Mouse (Mus musculus): Measurements from ENCODE around the gene Slc17a3. TPM values are rescaled to one million over a fixed set of nuclear protein-coding genes. Genes with fewer than 3 reads are reported as not detected.

Slc17a3 gene
- polyA plus RNA-seq, 1 experiment from 2014 or later = not detected

- no peak overlapping the region for H3K9ac ChIP-seq
- no peak overlapping the region for H3K4me3 ChIP-seq (ENCODE audit: low read depth, low read length)
- H3K4me1 ChIP-seq (ENCODE audit: insufficient read depth) = peaks cover 7% of the 10 kb centered on the region; the same call in 1 of the 2 replicates
- TF ChIP-seq CTCF (IDR thresholded peaks at IDR 0.05; ENCODE audit: low read depth) = no peak
- ATAC-seq (ENCODE audit: insufficient read depth) (no peak), DNase-seq (no peak)
- H3K9me3 ChIP-seq (ENCODE audit: low read depth, low read length) = no peaks in the 10 kb centered on the region
- H3K27ac ChIP-seq (ENCODE audit: low read depth) = no peak overlapping the region
- H3K36me3 ChIP-seq (ENCODE audit: insufficient read depth) = no peaks in the 10 kb centered on the region
- no peak overlapping the region for H3K4me2 ChIP-seq
- H3K27me3 ChIP-seq (ENCODE audit: insufficient read depth, low read length) = no peaks in the 10 kb centered on the region
These were observed 22.6 kb downstream of the Slc17a3 start for GRCm38 (mm10) chr13:23861815-23862214.

DNA sequence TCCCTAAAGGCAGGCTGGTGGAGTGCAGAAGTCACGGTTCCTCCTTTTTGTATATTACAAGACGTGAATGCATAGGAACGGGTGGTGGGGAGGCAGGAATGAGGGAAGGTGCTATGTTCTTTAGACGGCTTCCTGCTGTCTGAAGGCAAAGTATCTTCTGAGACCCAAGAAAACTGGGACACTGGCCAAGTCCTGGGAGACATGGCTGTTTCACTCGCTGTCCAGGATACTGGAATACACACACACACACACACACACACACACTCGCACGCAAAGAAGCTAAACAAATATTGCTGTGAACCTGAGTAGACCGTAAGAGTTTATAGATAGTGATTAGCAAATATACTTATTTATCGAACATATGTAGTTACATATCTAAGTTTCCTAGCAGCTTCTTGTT is 25.5 kb downstream of the Slc17a3 start:
- no peak for ATAC-seq (ENCODE audit: insufficient read depth)
- no peak overlapping the region for H3K9ac ChIP-seq
- H3K27me3 ChIP-seq (ENCODE audit: insufficient read depth, low read length) = no peaks in the 10 kb centered on the region
- no peak overlapping the region for H3K27ac ChIP-seq (ENCODE audit: low read depth)
- no peaks in the 10 kb centered on the region for H3K9me3 ChIP-seq (ENCODE audit: low read depth, low read length)
- H3K4me2 ChIP-seq = no peak overlapping the region
- peaks cover 7% of the 10 kb centered on the region; the same call in 1 of the 2 replicates for H3K4me1 ChIP-seq (ENCODE audit: insufficient read depth)
- TF ChIP-seq CTCF (IDR thresholded peaks at IDR 0.05; ENCODE audit: low read depth) = no peak
- WGBS = 44% methylated on average over 9 of the region's 9 CpGs
- peak; percentile 77 for DNase-seq
- no peak overlapping the region for H3K4me3 ChIP-seq (ENCODE audit: low read depth, low read length)
- no peaks in the 10 kb centered on the region for H3K36me3 ChIP-seq (ENCODE audit: insufficient read depth)

- Histone ChIP-seq H3K36me3 (ENCODE audit: insufficient read depth) (no peaks in the 10 kb centered on the region), H3K27me3 (ENCODE audit: insufficient read depth, low read length) (no peaks in the 10 kb centered on the region), H3K27ac (ENCODE audit: low read depth) (peak overlapping the region; percentile 46; the same call in 1 of the 2 replicates), H3K9ac (no peak overlapping the region), H3K9me3 (ENCODE audit: low read depth, low read length) (no peaks in the 10 kb centered on the region), H3K4me1 (ENCODE audit: insufficient read depth) (peaks cover 7% of the 10 kb centered on the region; the same call in 1 of the 2 replicates), H3K4me2 (no peak overlapping the region), H3K4me3 (ENCODE audit: low read depth, low read length) (no peak overlapping the region)
- ATAC-seq (ENCODE audit: insufficient read depth) (0 out of 2 replicates have a peak, but pooled peaks have one; percentile 41), DNase-seq (no peak)
- WGBS = 57% methylated on average over 9 of the region's 9 CpGs
- TF ChIP-seq CTCF (IDR thresholded peaks at IDR 0.05; ENCODE audit: low read depth) = no peak
These were observed 27.0 kb downstream of the Slc17a3 start for GRCm38 (mm10) chr13:23866086-23866710.

DNA sequence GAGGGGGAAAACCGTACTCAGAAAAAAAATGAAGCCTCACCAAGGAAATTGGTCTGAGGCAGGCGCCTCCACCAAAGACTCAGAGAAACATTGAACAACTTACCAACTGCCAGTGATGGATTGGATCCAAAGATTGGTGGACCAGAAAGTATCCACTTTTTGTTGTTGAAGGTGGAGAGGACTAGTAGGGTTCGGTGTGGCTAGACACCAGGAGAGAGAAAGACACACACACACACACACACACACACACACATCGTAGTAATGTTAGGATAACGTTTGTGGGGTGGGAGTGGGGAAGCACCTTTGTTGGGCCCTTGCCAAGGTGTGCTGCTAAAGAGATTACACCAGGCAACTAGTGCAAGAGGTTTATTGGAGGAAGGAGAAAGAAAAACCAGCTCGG is 27.8 kb downstream of the Slc17a3 start:
- Histone ChIP-seq H3K27ac (ENCODE audit: low read depth) (no peak overlapping the region), H3K4me2 (no peak overlapping the region), H3K4me1 (ENCODE audit: insufficient read depth) (peaks cover 7% of the 10 kb centered on the region; the same call in 1 of the 2 replicates), H3K9me3 (ENCODE audit: low read depth, low read length) (no peaks in the 10 kb centered on the region), H3K4me3 (ENCODE audit: low read depth, low read length) (no peak overlapping the region), H3K36me3 (ENCODE audit: insufficient read depth) (no peaks in the 10 kb centered on the region), H3K9ac (no peak overlapping the region), H3K27me3 (ENCODE audit: insufficient read depth, low read length) (no peaks in the 10 kb centered on the region)
- WGBS = 81% methylated on average over 6 of the region's 6 CpGs
- ATAC-seq (ENCODE audit: insufficient read depth) = no peak
- no peak for TF ChIP-seq CTCF (IDR thresholded peaks at IDR 0.05; ENCODE audit: low read depth)
- no peak for DNase-seq

DNA sequence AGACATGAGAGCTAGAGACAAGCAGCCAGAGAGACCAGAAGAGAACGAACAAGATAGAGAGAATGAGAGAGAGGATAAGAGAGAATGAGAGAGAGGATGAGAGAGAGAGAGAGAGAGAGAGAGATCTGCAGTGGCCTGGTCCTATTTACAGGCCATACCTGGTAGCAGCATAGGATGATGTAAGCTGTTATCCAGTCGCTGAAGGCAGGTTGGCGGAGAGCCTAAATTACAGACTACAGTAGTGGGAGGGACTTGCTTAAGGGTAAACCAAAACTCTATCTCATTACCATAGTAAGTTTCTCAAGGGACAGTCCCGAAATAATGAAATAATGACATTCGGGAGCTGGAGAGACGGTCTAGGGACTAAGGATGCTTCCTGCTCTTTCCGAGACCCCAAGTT is 28.2 kb downstream of the Slc17a3 start, which contains the start of gene Slc17a1:
Gene Slc17a1, plus strand, starts transcription at position 346 of the 400 bp plus-strand sequence.
- DNase-seq (peak; percentile 28), ATAC-seq (ENCODE audit: insufficient read depth) (no peak)
- WGBS = 84% methylated on average over 7 of the region's 7 CpGs
- no peak within 1 kb of the TSS for H3K9ac ChIP-seq
- no peaks in the 10 kb centered on the region for H3K9me3 ChIP-seq (ENCODE audit: low read depth, low read length)
- no peaks in the 10 kb centered on the region for H3K36me3 ChIP-seq (ENCODE audit: insufficient read depth)
- TF ChIP-seq CTCF (IDR thresholded peaks at IDR 0.05; ENCODE audit: low read depth) = no peak
- no peaks in the 10 kb centered on the region for H3K27me3 ChIP-seq (ENCODE audit: insufficient read depth, low read length)
- H3K4me2 ChIP-seq = no peak within 1 kb of the TSS
- H3K27ac ChIP-seq (ENCODE audit: low read depth) = no peak within 1 kb of the TSS
- no peak within 1 kb of the TSS for H3K4me3 ChIP-seq (ENCODE audit: low read depth, low read length)
- peaks cover 7% of the 10 kb centered on the region; the same call in 1 of the 2 replicates for H3K4me1 ChIP-seq (ENCODE audit: insufficient read depth)

DNA sequence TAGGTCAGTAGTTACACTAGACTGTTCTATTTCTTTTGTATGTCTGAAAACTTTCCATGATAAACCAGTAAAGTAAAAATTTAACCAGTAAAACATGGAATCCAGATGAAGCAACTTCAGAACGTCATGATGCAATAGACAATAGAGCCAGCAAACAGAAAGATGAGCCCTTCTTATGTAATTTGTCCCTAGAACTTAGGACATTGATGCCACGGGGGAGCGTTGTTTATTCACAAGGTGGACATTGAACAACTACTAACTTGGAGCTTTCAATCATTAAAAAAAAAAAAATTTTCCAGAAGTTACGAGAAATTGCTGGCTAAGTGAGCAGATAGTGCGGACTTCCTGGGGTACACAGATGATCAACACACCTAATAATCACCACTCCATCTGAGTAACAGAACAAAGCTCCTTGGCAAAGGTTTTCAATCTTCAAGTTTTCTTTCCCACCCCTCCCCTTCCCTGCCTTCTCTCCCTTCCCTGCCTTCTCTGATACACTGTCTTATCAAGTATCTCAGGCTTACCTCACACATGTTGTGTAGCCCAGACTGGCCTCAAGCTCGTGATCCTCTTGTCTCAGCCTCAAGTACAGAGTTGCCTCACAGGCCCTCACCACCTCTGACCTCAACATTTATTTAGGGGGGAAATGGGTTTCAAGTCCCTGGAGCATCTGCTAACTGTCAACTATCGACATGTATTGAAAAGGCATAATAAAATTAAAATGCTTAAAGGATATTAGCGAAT is 29.7 kb downstream of the Slc17a3 start:
- DNase-seq = no peak
- no peak overlapping the region for H3K9ac ChIP-seq
- TF ChIP-seq CTCF (IDR thresholded peaks at IDR 0.05; ENCODE audit: low read depth) = no peak
- H3K36me3 ChIP-seq (ENCODE audit: insufficient read depth) = no peaks in the 10 kb centered on the region
- 82% methylated on average over 8 of the region's 8 CpGs for WGBS
- peaks cover 7% of the 10 kb centered on the region; the same call in 1 of the 2 replicates for H3K4me1 ChIP-seq (ENCODE audit: insufficient read depth)
- H3K27ac ChIP-seq (ENCODE audit: low read depth) = no peak overlapping the region
- no peak overlapping the region for H3K4me2 ChIP-seq
- no peak for ATAC-seq (ENCODE audit: insufficient read depth)
- no peak overlapping the region for H3K4me3 ChIP-seq (ENCODE audit: low read depth, low read length)
- no peaks in the 10 kb centered on the region for H3K27me3 ChIP-seq (ENCODE audit: insufficient read depth, low read length)
- H3K9me3 ChIP-seq (ENCODE audit: low read depth, low read length) = no peaks in the 10 kb centered on the region

GRCm38 (mm10) chr13:23869996-23870395 is 30.8 kb downstream of the Slc17a3 start:
- H3K27me3 ChIP-seq (ENCODE audit: insufficient read depth, low read length) = no peaks in the 10 kb centered on the region
- peaks cover 7% of the 10 kb centered on the region; the same call in 1 of the 2 replicates for H3K4me1 ChIP-seq (ENCODE audit: insufficient read depth)
- no peaks in the 10 kb centered on the region for H3K36me3 ChIP-seq (ENCODE audit: insufficient read depth)
- H3K9ac ChIP-seq = no peak overlapping the region
- 52% methylated on average over 3 of the region's 3 CpGs for WGBS
- H3K9me3 ChIP-seq (ENCODE audit: low read depth, low read length) = no peaks in the 10 kb centered on the region
- TF ChIP-seq CTCF (IDR thresholded peaks at IDR 0.05; ENCODE audit: low read depth) = no peak
- DNase-seq (no peak), ATAC-seq (ENCODE audit: insufficient read depth) (no peak)
- no peak overlapping the region for H3K4me3 ChIP-seq (ENCODE audit: low read depth, low read length)
- no peak overlapping the region for H3K27ac ChIP-seq (ENCODE audit: low read depth)
- H3K4me2 ChIP-seq = no peak overlapping the region

Data from lung, embryonic 14.5 days (tissue).